Comparison of ENCODE assay signal across 8 mouse cellular contexts in the genomic region with DNA sequence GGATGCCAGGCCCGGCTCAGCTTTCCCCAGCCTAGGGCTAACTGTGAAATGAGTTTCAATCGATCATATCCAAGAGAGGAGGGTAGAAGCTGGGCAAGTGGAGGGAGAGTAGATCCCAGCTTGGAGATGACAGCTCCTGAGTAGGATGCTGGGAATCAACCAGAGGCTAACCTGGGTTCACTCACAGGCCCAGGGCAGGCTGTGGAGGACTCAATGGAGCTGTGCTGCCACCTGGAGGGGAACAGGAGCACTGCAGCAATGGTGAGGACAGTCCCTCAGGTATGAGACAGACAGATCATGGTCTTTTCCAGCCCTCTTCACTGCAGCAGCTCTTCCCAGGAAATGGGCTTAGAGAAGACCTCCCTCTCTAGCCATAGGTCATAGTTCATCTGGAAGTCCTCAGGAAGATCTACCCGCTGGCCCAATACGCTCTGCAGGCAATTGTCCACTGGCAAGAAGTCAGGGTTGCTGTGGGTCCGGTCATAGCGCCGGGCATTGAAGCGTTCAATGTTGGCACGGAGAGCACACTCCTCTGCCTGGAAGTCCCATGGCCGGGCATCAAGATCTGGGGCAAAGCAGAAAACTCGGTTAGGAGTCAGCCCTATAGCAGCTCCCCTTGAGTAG. TPM values are rescaled to one million over a fixed set of nuclear protein-coding genes. Genes with fewer than 3 reads are reported as not detected.
DNase-seq lines count a peak whose midpoint lies in the region; ATAC-seq and TF ChIP-seq lines count a peak whose summit lies in the region.

No protein-coding gene starts in this region.

- no peak overlapping the region for H3K4me3 ChIP-seq in kidney, embryonic 14.5 days (ENCODE audit: low read length)
- no peak overlapping the region for H3K4me3 ChIP-seq in stomach, postnatal 0 days (ENCODE audit: low read depth, low read length)

- WGBS in kidney, embryonic 14.5 days, result 87% methylated on average over 11 of the region's 11 CpGs
- 88% methylated on average over 11 of the region's 11 CpGs for WGBS in stomach, postnatal 0 days

- peaks cover 62% of the 10 kb centered on the region for H3K36me3 ChIP-seq in kidney, embryonic 14.5 days (ENCODE audit: control insufficient read depth, insufficient read depth, low read length)
- peaks cover 46% of the 10 kb centered on the region for H3K36me3 ChIP-seq in stomach, postnatal 0 days (ENCODE audit: control insufficient read depth, insufficient read depth, low read length)

- intact Hi-C loops in gastrocnemius, postnatal 14 days (cut with DNase I; ENCODE audit: low total_unique reads), result no loop called here

- H3K4me1 ChIP-seq in kidney, embryonic 14.5 days (ENCODE audit: control insufficient read depth, insufficient read depth, low read length), result no peaks in the 10 kb centered on the region
- no peaks in the 10 kb centered on the region for H3K4me1 ChIP-seq in stomach, postnatal 0 days (replicated peaks; ENCODE audit: control insufficient read depth, insufficient read depth)

- no peak overlapping the region for H3K4me2 ChIP-seq in kidney, embryonic 14.5 days (replicated peaks; ENCODE audit: low read depth, low read length)
- H3K4me2 ChIP-seq in stomach, postnatal 0 days (replicated peaks; ENCODE audit: low read depth), result no peak overlapping the region

- H3K9me3 ChIP-seq in kidney, embryonic 14.5 days (ENCODE audit: control insufficient read depth, low read length), result no peaks in the 10 kb centered on the region
- H3K9me3 ChIP-seq in stomach, postnatal 0 days (ENCODE audit: control insufficient read depth, low read length), result no peaks in the 10 kb centered on the region

- H3K27ac ChIP-seq in kidney, embryonic 14.5 days (ENCODE audit: low read depth, low read length), result no peak overlapping the region
- H3K27ac ChIP-seq in stomach, postnatal 0 days (replicated peaks), result no peak overlapping the region

- H3K27me3 ChIP-seq in kidney, embryonic 14.5 days (ENCODE audit: control insufficient read depth, insufficient read depth, low read length), result no peaks in the 10 kb centered on the region
- no peaks in the 10 kb centered on the region for H3K27me3 ChIP-seq in stomach, postnatal 0 days (ENCODE audit: control insufficient read depth, insufficient read depth, low read length)

- no peak for TF ChIP-seq EP300 in stomach, postnatal 0 days (optimal IDR thresholded peaks at IDR 0.05)

- H3K9ac ChIP-seq in kidney, embryonic 14.5 days (ENCODE audit: low read depth, low read length), result no peak overlapping the region
- H3K9ac ChIP-seq in stomach, postnatal 0 days (ENCODE audit: low read length), result no peak overlapping the region

- TF ChIP-seq CTCF in stomach, postnatal 0 days (IDR thresholded peaks at IDR 0.05; ENCODE audit: low read depth), result peak; percentile 96

- DNase-seq in A20 (ENCODE audit: low read depth, low spot score), result peak; percentile 61
- peak; percentile 78 for DNase-seq in ZHBTc4 (ENCODE audit: low read depth, low spot score)
- peak; percentile 63 for DNase-seq in gastrocnemius, postnatal 14 days
- DNase-seq in liver, result peak; percentile 70
- peak; percentile 54 for DNase-seq in naive thymus-derived CD4-positive, alpha-beta T cell, adult 2 months (ENCODE audit: low read depth)
- DNase-seq in stomach, postnatal 0 days (ENCODE audit: low spot score), result peak; percentile 69

- ATAC-seq in common myeloid progenitor, adult 5-6 weeks (replicated peaks; ENCODE audit: low read depth, poor library complexity, severe bottlenecking), result peak; percentile 84
- ATAC-seq in kidney, embryonic 14.5 days (ENCODE audit: low FRiP score, low TSS enrichment), result peak; percentile 35; the same call in 1 of the 2 replicates
- peak; percentile 22; the same call in 1 of the 2 replicates for ATAC-seq in stomach, postnatal 0 days (ENCODE audit: low FRiP score, low TSS enrichment)

RNA-seq across cellular contexts. Expression of a gene that starts 18.1 kb away (rescaled TPM):
- not detected in 2 replicates for total RNA-seq in common myeloid progenitor, adult 5-6 weeks (2017)
- not detected for total RNA-seq in gastrocnemius, postnatal 14 days (2021)
- polyA plus RNA-seq in kidney, embryonic 14.5 days (2014; fragmentation: Nextera tagmentation; extraction: Ambion mirVana), result not detected in 2 replicates
- polyA plus RNA-seq in stomach, postnatal 0 days (2015; fragmentation: Nextera tagmentation; extraction: Ambion mirVana), result not detected in 2 replicates

RNA-seq across cellular contexts. Expression of a gene that starts 18.2 kb away (rescaled TPM):
- total RNA-seq in common myeloid progenitor, adult 5-6 weeks (2017), result not detected in 2 replicates
- total RNA-seq in gastrocnemius, postnatal 14 days (2021), result not detected
- polyA plus RNA-seq in kidney, embryonic 14.5 days (2014; fragmentation: Nextera tagmentation; extraction: Ambion mirVana), result 0.26 TPM in 1 of 2 replicates, not detected in the other
- not detected in 2 replicates for polyA plus RNA-seq in stomach, postnatal 0 days (2015; fragmentation: Nextera tagmentation; extraction: Ambion mirVana)

RNA-seq across cellular contexts. Expression of a gene that starts 18.5 kb away (rescaled TPM):
- total RNA-seq in common myeloid progenitor, adult 5-6 weeks (2017), result 17.2 and 21.6 TPM in 2 replicates
- total RNA-seq in gastrocnemius, postnatal 14 days (2021), result 10 to 100 TPM; 16.9 to 19.5 TPM
- polyA plus RNA-seq in kidney, embryonic 14.5 days (2014; fragmentation: Nextera tagmentation; extraction: Ambion mirVana), result 33.3 and 55.0 TPM in 2 replicates
- polyA plus RNA-seq in stomach, postnatal 0 days (2015; fragmentation: Nextera tagmentation; extraction: Ambion mirVana), result 25.4 and 26.1 TPM in 2 replicates

RNA-seq across cellular contexts. Expression of a gene that starts 58.1 kb away (rescaled TPM):
- not detected in 2 replicates for total RNA-seq in common myeloid progenitor, adult 5-6 weeks (2017)
- not detected for total RNA-seq in gastrocnemius, postnatal 14 days (2021)
- not detected in 2 replicates for polyA plus RNA-seq in kidney, embryonic 14.5 days (2014; fragmentation: Nextera tagmentation; extraction: Ambion mirVana)
- not detected in 2 replicates for polyA plus RNA-seq in stomach, postnatal 0 days (2015; fragmentation: Nextera tagmentation; extraction: Ambion mirVana)

Comparison
In these comparisons a context has a peak if more than half of its experiments do, and no peak if none do; other contexts are left out.
1. ATAC-seq: peak in every context shown above with its lines; median percentile 84 in common myeloid progenitor, adult 5-6 weeks; 35 in kidney, embryonic 14.5 days; 22 in stomach, postnatal 0 days.